Mouse (Mus musculus) granulocyte monocyte progenitor cell, adult 5-6 weeks (primary cell): Measurements from ENCODE around the gene Limch1. TPM values are rescaled to one million over a fixed set of nuclear protein-coding genes. Genes with fewer than 3 reads are reported as not detected.

ENCODE experiments used
- ATAC-seq: replicated peaks from 2 replicates; pipeline ENCODE4 v1.8.0; 2016; ENCODE audit warnings: mild to moderate bottlenecking, moderate TSS enrichment, inconsistent platforms; ENCODE audit not compliant: poor library complexity, severe bottlenecking
- total RNA-seq, 2 experiments: library from RNA; stranded (forward) in 1 of 2; stranded (reverse) in 1 of 2; fragments of 200-712, 200-1000 nt in 1 of 2; fragments of >200 nt in 1 of 2; fragmentation: Nextera tagmentation in 1 of 2; gene quantifications; 2 replicates each; pipeline ENCODE4 v1.2.3; 2014 to 2017

The Limch1 gene
- total RNA-seq, 2 experiments from 2014 or later, result not detected

- ATAC-seq, result no peak
Measured at GRCm38 (mm10) chr5:66955245-66955644, 209.6 kb downstream of the Limch1 start.

DNA sequence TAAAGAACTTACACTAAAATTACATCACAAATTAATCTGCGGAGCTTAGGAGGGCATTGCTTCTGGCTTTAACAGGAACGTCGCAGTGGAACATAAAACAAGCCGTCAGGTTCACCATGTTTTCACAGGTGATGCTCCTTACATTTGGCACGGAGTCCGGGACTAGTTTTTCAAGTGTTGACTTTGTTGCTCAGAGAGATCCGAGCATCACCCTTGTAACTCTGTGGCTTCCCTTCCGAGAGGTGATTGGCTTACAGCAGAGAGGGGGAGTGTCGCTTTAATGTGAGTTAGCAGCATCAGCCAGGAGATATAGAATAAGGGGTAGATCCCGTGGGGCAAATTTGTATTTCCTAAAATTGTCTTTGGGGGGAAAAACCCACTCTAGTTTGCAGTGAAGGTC, 212.0 kb downstream of the Limch1 start:
- ATAC-seq, result no peak

DNA sequence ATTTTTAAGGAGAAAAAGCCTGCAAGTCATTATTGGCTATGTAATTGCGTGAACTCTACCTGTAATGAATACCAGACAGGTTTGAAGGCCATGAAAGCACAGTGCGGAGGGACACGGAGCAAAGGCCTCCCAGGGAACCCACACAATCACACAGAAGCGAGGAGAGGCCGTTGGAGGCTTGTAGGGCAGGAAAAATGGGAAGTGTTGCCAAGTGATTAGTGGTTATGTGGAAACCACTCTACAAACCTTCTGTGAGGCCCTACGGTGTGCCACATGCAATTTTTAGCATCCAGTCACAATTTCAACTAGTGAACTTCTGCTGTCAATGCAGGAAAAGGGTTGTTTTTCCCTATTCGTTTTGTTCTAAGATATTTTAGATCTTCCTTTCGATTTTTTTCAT, 212.5 kb downstream of the Limch1 start:
- peak; percentile 79 for ATAC-seq

- no peak for ATAC-seq
Measured at GRCm38 (mm10) chr5:66959968-66960367, 214.3 kb downstream of the Limch1 start.

GRCm38 (mm10) chr5:66965442-66965841, 219.8 kb downstream of the Limch1 start:
- no peak for ATAC-seq

DNA sequence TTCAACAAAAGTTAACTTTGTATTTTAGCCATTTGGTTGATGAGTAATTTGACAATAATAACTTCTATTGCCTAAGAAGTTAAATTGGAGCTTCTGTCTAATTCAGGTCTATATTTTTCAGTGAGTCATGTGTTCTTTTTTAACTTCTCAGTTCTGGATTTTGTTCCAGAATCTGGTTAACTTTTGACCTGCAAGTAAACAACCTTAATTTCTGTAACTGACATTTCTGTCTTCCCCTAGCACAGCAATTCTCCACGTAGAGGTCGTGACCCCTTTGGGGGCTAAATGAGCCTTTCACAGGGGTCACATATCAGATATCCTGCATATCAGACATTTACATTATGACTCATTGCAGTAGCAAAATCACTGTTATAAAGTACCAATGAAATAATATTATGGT, 221.5 kb downstream of the Limch1 start:
- ATAC-seq, result no peak

DNA sequence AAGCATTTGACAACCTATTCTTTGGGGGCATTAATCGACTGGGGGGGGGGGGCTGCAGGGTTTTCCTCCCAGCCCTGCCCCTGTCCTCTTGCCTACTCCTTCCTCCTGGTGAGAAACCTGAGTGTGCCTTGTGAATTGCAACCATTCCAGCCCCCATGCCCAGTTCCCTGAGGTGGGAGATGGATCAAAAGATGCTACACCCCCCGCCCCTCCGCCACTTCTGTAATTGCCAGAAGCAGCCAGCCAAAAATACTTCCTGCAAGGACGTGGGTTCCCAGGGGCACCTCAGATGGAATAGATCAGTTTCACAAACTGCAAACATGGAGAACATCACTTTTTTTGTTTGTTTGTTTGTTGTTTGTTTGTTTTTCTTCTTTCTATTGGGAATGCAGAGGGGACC, 222.0 kb downstream of the Limch1 start:
- no peak for ATAC-seq

DNA sequence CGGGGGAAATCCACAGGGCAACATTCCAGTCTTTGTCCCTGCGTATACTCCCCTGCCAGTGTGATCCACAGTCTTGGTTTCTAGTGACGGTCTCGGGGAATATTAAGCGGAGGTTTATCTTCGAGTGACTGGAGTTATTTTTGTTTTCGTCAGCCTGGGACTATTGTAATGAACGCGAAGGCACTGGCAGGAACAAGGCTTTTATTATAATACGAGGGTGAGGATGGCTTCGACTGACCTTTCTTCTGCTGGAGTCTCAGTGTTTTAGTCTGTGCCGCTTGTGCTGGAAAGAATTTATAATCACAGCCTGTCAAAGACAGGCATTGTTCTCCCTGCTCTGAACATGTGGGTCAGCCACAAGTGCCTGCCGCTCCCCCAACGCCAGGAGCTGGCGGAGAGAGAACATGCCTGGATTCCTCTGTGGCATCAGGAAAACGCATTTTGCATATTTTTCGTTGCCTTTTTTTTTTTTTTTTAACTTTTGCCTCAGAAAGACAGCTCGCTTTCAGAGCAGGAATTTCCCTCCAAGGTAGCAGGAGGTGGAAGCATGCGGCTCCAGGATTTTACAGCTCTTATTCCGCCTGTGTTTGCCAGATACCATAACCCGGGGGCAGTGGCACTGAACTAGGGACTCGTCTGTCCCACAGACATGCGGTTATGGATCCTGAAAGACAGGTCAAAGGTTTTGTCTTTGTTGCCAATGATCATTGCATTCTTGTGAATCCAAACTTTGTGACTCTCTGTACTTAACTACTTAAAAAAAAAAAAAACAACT, 222.6 kb downstream of the Limch1 start:
- no peak for ATAC-seq

GRCm38 (mm10) chr5:66968925-66969711, 223.5 kb downstream of the Limch1 start:
- no peak for ATAC-seq

- no peak for ATAC-seq
Measured at GRCm38 (mm10) chr5:66975621-66976020, 230.0 kb downstream of the Limch1 start.

DNA sequence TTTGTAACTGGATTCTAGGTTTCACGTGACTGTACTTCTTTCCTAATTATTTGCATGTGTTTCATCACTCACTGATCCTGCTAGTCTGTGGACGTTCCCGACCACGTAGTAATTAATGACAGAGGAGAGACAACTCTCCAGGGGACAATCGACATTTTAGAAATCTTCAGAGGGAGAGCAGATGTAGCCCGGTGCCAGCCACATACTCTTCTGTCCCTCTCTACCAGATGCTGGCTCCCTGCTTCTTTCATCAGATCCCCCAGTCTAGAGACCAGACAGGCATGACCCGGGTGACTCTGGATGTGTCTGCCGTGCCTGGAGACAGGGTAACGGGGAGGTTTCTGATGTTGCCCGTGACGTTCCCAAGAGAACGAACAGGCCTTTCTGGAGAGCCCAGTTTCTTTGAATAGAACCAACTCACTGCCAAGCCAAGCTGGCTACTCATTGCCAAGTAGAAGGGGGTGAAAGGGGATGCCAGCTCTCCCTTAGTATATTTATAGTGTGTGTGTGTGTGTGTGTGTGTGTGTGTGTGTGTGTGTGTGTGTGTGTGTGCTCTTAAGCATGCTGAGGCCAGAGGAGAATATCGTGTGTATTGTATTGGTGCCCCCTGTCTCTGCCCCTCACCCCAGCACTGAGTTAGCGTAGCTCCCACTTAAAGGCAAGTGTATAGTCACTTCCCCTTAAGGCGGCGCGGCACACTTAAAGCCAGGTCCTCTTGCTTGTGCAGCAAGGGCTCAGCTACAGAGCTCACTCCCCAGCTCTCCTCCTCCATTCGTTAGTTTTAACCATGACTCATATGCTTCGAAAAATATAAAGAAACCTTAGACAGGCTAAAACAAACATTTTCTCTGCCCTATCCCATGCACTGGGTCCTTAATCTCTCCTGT, 233.9 kb downstream of the Limch1 start:
- ATAC-seq, result peak; percentile 89

DNA sequence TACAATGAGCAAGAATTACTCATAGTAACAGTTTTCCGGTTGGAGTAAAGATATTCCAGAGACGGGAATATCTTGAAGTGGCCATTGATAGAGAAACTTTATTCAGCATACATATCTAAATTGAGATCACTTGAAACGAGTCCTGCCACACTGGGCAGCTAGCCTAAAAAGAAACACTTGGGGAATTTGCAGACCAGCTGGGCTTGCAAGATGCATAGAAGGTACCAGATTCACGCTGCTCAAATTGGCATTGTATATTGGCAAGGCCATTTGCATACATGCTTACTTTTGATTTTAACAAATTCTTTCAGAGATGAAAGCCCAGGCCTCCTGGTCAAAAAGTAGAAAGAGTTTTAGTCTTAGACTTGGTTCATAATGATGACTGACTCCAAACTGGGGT, 235.2 kb downstream of the Limch1 start:
- ATAC-seq, result no peak

DNA sequence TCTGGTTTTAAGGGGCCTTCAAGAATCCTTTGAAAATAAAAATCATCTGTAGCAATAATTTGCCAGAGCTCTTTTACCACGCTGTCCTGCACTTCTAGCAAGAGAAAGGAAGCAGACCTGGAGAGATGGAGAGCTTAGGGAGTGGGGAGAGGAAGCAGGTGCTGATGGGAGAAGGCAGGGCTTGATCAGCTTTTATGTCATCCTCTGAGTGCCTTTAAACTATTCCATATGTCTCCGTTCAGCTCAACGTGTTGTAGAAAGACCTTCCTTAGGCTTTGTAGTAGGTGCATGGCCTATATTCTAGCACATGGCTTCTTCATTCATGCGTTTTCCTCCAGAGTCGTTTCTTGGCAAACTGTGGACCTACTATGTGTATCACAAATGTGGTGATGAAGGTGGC, 237.5 kb downstream of the Limch1 start:
- ATAC-seq, result no peak

- ATAC-seq, result no peak
Measured at GRCm38 (mm10) chr5:66988926-66989325, 243.3 kb downstream of the Limch1 start.

GRCm38 (mm10) chr5:66989531-66989930, 243.9 kb downstream of the Limch1 start:
- ATAC-seq, result no peak

DNA sequence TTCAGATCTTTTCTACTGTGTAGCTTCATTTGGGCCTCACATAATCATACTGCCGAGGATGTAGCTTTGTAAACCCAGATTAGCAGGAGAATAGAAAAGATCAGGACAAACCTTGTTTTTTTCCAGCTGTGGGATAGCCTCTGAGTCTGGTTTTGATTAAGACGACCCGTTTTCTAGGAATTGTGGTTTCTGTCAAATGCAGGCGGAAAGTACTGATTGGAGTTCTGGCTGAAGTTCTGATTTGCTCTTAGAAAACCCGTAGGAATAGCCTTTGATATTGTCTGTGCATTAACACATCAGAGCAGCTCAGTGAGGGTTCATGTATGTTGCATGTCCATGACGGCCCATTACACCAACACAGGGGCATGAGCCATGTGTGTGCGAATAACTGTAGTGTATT, 246.8 kb downstream of the Limch1 start:
- ATAC-seq, result no peak

GRCm38 (mm10) chr5:66993076-66993475, 247.4 kb downstream of the Limch1 start:
- no peak for ATAC-seq

DNA sequence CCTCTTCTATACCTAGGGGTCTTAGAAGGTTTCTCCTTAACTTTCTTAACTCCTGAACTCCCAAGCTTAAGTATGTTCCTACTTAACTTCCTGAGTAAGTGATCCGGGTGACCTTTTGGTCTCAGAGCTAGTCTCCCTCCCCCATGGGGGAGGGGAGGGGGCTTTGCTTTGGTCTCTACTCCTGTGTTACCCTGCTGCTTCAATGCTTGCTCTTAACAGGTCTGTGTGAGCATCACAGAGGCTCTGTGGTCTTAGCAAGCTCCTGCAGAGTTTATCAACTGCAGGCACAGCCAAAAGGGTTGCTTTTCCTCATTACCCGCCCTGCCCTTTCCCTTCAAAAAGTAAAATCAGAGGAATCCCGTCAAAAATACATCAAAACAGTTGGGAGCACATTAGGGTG, 250.5 kb downstream of the Limch1 start:
- ATAC-seq, result no peak

GRCm38 (mm10) chr5:66996886-66997599, 251.4 kb downstream of the Limch1 start:
- peak; percentile 68 for ATAC-seq

DNA sequence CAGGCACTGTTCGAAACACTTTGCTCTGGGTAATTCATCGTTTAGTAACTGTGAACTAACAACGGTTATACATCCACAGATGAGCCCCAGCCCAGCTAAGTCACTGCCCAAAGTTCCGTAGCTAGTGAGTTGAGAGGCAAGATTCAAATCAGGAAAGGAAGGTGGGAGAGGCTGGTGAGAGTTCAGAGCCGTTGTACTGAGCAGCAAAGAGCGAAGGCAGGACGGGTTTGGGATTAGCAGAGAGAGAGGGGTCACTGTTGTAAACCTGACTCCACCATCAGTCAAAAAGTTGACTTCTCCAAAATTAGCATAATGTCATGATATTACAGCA, 251.9 kb downstream of the Limch1 start:
- no peak for ATAC-seq
